Mouse (Mus musculus) left cerebral cortex, postnatal 10 days (tissue): ENCODE measurements around the gene Trim80. TPM values are rescaled to one million over a fixed set of nuclear protein-coding genes. Genes with fewer than 3 reads are reported as not detected.
A peak's percentile ranks its signal among the peaks of the same experiment; 100 is the strongest.

Experiments
- DNase-seq, 2 experiments: peaks; one replicate each; pipeline ENCODE4 v3.0.0; 2021 to 2022; ENCODE audit warnings: low spot score in 2 of 2, mixed read lengths in 1 of 2; ENCODE audit errors: extremely low spot score in 1 of 2
- intact Hi-C: fragments of 180-260 bp; cut with DNase I; formaldehyde crosslinking; loops from one replicate; pipeline ENCODE4 v1.15.1; 2025
- total RNA-seq, 2 experiments: library from RNA; stranded (reverse); gene quantifications; 2 replicates each; pipeline ENCODE4 v1.2.3; 2021

Gene Trim80
- total RNA-seq, 2 experiments from 2014 or later = 0.24 TPM; not detected in 1

DNA sequence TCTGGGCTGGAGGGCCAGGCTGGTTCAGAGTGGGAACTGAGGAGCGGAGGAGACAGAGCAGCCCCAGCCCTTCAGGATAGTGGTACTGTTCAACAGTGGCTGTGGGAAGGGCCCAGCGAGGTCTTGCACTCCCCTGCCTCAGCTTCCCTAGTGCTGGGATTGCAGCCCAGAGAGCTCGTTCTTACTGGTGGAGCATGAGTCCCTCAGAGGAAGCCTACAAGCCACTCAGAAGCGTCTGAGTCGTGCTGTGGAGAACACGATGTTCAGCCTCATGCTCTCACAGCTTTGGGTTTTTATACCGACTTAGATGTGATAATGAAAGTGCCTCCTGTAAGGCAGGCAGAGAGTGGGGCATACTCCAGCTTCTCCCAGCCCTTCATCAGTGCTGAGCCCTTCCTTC lies 15.7 kb upstream of the Trim80 start:
- intact Hi-C loops = no loop called here
- no peak for DNase-seq

DNA sequence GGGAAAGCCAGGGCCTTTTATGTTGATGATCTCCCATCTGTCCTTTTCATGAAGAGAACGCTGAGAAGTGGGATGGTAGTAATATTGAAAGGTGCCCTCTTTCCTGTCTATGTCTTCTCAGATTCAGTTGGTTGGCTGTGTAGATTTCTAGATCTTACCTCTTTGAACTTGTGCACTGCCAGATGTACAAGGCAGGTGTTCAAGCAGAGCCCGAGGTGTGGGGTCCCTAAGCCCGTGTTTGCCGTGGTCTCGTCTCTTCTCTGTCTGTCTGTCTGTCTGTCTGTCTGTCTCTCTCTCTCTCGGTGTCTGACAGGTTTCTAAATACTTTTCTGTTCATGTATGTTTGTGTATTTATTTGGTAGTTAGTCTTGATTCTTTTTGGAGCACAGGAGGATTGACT lies 14.7 kb upstream of the Trim80 start:
- no peak for DNase-seq
- intact Hi-C loops = no loop called here

GRCm38 (mm10) chr11:115427482-115428331 lies 12.6 kb upstream of the Trim80 start:
- peak; percentile 72 to 83 for DNase-seq
- intact Hi-C loops = no loop called here

DNA sequence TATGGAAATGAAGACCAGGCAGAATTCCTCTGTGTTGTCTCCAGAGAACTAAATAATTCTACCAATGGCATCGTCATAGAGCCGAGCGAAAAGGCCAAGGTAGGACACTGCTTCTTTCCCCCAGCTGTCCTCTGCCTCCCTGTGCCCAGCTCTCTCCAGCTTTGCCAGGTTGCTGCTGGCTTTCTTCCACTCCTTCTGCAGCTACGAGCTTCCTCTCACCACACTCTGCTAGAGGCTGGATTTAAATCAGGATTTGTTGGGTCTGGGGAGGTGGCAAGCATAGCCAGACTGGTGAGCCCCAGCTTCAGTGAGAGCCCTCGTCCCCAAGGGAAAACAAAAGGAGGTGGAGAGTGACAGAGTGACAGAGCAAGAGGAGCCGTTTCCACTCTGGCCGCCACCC lies 11.0 kb upstream of the Trim80 start:
- intact Hi-C loops = no loop called here
- no peak for DNase-seq

DNA sequence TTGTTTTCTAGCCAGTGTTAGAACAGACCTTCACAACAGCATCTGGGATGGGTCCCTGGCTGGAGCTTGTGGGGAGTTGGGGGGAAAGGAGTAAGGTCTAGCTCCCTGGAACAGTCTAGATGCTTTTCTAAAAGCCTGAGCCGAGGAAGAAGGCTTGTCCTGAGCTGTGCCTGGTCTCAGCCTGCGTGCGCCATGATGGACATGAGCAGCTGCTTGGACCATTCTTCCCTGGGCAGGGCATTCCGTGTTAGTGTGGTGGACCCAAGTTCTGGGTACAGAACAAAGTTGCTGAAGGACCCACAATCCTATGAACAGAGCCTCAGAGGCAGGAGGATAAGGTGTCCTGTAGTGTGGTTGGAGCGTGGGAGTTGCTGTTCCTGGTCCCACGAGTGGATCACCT lies 9.8 kb upstream of the Trim80 start:
- no peak for DNase-seq
- intact Hi-C loops = no loop called here

DNA sequence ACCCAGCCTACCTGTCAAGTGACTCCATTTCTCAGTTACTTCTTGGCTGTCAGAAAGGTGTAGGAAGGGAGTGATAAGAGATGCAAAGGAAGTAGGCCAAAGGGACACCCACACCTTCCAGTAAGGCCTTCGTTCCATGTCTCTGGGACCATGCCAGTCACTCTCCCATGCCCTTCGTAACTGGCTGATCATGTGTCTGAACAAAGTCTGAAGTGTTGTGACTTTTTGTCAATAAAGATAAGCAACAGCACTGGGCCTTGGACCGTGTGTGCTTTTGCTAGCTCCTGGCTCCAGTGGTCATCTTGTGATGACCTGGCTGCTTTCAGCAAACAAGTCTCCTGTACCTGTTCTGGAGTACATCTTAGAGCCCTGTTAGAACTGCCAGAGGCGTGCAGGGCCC lies 7.5 kb upstream of the Trim80 start:
- intact Hi-C loops = no loop called here
- DNase-seq = no peak

DNA sequence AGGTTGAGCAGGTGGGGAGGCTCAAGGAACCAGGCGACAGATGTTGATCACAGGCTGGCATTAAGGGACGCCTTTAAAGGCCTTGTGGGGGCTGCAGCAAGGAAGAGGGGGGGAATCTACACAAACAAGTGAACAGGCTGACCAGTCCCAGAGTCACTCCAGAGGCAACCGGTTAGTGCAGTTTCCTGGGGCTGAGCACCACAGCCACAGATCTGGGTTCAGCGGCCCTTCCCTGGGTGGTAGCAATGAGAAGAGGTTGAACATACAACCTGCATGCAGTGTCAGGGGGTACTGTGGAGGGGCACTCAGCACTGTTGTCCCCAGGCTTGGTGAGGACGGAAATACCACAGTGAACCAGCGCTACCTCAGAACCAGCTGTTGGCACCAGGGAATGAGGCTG lies 7.0 kb upstream of the Trim80 start:
- DNase-seq = no peak
- intact Hi-C loops = no loop called here

- peak in 1 of 2 experiments; percentile 70 for DNase-seq
- intact Hi-C loops = no loop called here
Observed at GRCm38 (mm10) chr11:115435596-115436337, 4.6 kb upstream of the Trim80 start.

DNA sequence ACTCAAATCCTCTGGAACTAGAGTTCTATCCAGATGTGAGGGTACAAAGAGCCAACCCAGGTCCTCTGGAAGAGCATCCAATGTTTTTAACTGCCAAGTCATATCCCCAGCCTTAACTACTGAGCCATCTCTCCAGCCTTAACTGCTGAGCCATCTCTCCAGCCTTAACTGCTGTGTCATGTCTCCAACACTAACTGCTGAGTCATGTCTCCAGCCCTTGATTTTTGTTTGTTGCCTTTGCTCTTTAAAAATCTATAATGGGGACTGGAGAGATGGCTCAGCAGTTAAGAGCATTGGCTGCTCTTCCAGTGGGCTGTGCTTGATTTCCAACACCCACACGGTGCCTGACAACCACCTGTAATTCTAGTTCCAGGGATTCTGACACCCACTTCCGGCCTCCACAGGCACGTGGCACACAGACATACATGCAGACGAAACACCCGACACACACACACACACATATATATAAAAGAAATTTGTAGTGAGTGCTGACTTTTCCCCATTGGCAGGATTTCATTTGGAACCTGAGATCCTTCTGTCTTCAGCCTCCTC lies 2.7 kb upstream of the Trim80 start:
- intact Hi-C loops = no loop called here
- DNase-seq = no peak

- intact Hi-C loops = no loop called here
- no peak for DNase-seq
Observed at GRCm38 (mm10) chr11:115439326-115439725, 1.0 kb upstream of the Trim80 start.

DNA sequence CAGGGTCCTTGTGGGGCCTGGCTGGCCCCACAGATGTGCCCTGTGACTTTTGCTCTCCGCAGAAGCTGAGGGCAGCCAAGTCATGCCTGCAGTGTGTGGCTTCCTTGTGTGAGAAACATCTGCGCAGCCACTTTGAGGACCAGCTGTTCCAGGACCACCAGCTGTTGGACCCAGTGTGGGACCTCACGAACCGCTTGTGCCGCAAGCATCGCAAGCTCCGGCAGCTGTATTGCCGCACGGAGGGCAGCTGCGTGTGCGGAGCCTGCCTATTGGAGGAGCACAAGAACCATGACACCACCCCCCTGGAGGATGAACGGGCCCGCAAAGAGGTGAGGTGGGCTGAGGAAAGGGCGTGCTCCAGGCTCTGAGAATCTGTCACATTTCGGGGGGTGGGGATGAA lies 1.1 kb downstream of the Trim80 start:
- intact Hi-C loops = no loop called here
- DNase-seq = no peak

DNA sequence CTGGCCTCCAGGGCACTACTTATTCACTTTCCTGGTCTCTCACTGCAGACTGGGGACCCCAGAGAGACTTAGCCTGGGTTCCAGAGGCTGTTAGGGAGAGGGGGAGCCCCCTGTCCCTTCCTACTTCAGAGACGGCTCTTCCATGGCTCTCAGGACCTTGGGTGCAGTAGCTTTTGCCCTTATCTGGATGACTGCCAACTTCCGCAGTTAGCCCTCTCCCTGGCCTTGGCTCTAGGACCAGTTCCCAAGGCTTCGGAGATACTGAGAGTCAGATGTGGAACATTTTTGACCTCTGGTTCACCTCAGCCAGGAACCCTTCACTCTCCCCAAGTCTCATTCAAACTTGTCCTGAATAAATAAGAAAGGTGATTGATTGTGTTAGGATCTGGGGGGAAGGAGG lies 6.6 kb downstream of the Trim80 start:
- intact Hi-C loops = no loop called here
- no peak for DNase-seq

DNA sequence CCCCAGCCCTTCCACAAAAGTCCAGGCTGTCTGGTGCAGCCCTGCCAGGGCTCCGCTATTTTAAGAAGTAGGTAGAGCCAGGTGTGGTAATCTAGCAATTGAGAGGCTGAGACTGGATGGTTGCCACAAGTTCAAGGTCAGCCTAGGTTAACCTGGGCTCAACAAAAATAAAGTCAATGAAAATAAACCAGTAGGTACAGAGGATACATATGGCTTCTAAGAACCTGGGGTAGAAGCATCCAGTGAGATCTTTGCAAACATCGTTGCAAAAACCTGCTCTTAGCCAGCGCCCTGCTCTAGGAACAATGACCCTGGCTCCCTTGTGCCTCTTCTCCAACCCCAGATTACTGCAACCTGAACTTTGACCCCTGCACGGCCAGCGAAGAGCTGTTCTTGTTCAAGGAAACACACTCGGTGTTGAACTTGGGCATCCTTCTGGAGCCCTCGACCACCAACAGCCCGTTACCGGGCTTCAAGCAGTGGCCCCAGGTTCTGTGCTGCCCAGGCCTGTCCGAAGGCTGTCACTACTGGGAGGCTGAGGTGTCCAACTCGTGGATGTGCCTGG lies 7.1 kb downstream of the Trim80 start:
- intact Hi-C loops = no loop called here
- no peak for DNase-seq

- no peak for DNase-seq
- intact Hi-C loops = no loop called here
Observed at GRCm38 (mm10) chr11:115448075-115448474, 7.7 kb downstream of the Trim80 start.

DNA sequence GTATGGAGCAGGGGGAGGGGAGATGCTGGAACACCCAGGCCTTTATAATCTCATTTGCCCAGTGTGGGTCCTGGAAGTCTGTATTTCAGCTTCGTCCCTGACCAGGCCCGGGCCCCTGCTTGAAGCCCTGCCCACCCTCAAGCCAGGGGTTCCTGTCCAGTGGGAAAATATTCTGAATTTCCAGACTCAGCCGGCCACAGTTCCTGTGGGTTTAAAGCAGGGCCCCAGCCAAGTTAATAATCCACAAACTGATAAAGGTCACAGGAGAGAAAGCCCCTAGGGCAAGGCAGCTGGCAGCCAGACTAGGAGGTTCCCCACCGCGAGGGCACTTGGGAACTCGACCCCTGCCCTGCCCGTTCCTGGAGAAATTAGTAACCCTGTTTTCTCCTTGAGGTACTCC lies 8.7 kb downstream of the Trim80 start:
- no peak for DNase-seq
- intact Hi-C loops = no loop called here

DNA sequence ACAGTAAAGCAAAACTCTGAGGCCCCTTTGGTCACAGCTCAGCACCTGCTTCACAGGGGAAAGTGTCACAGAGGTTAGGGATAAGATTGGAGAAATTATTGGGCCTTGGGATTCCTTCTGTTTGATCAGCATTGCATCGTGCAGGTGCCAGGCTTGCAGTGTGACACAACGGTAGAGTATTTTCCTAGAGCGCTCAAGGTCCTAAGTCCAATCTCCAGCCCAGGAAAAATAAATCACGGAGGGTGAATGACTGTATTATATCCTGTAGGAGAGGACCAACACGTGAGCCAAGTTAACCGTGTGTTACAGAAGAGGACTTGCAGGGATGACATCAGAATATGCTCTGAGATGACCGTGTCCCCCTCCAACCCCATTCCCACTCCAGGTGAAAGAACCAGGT lies 9.8 kb downstream of the Trim80 start:
- no peak for DNase-seq
- intact Hi-C loops = no loop called here

GRCm38 (mm10) chr11:115451781-115452241 lies 11.5 kb downstream of the Trim80 start:
- DNase-seq = no peak
- intact Hi-C loops = no loop called here

- no peak for DNase-seq
- intact Hi-C loops = no loop called here
Observed at GRCm38 (mm10) chr11:115452281-115452860, 12.0 kb downstream of the Trim80 start.

DNA sequence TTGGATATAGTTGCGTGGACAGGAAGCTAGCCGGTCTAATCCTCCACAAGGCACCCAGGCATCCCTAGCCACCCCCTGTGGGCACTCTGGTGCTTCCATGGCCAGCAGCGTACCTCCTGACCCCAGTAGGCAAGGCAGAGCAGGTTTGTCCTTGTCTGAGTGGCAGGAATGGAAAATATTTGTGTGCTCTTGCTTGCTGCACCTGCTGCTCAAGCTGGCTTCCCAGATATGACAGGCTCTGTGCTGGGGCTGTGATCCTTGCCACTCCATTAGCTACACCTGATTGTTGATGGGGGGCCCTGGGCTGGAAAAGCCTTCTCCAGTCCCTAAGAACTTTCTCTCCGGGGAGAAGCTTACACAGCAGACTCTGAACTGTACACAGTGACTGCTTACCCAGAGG lies 13.0 kb downstream of the Trim80 start:
- DNase-seq = no peak
- intact Hi-C loops = no loop called here
